Comparison of ENCODE assay signal across 13 mouse cellular contexts in the genomic region with DNA sequence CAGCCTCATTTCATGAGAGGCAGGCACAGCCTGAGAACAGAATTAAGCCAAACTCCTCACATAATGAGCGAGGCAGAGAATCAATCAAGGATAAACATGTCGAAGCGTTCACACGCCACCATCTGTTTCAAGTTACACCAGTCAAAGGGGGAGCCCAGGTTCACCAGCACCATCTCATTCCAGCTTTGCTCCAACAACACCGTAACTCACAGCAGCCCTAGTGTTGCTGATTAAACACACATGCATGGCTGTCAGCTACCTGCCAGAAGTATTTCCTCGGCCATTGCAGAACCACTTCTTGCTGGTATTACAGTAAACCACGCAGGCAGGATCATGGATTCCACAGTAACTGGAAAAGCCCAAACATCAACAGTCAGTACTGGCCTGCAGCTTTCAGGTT. TPM values are rescaled to one million over a fixed set of nuclear protein-coding genes. Genes with fewer than 3 reads are reported as not detected.
DNase-seq lines count a peak whose midpoint lies in the region; ATAC-seq lines count a peak whose summit lies in the region.
"Had no signal": no experiment of that assay in that cellular context is flagged by ENCODE, and none has a peak within 500 bp of the region (broad histone marks: within the 10 kb centered on the region; RNA-seq: fewer than 3 reads in every experiment).

No protein-coding gene starts in this region.

- H3K36me3 ChIP-seq in neural tube, embryonic 13.5 days, result peaks cover 60% of the 10 kb centered on the region
- peaks cover 55% of the 10 kb centered on the region for H3K36me3 ChIP-seq in neural tube, embryonic 15.5 days
- peaks cover 91% of the 10 kb centered on the region for H3K36me3 ChIP-seq in hindbrain, embryonic 10.5 days

- no peak overlapping the region for H3K27ac ChIP-seq in neural tube, embryonic 13.5 days (replicated peaks)
- no peak overlapping the region for H3K27ac ChIP-seq in neural tube, embryonic 15.5 days (replicated peaks)
- no peak overlapping the region for H3K27ac ChIP-seq in hindbrain, embryonic 10.5 days
- H3K27ac ChIP-seq: heart, embryonic 10.5 days; hindbrain, embryonic 12.5 days; liver, embryonic 12.5 days had no signal

- H3K9ac ChIP-seq in neural tube, embryonic 13.5 days, result peak overlapping the region; percentile 5; the same call in 1 of the 2 replicates
- no peak overlapping the region for H3K9ac ChIP-seq in neural tube, embryonic 15.5 days (replicated peaks)
- H3K9ac ChIP-seq: hindbrain, embryonic 12.5 days; liver, embryonic 12.5 days had no signal

- WGBS in neural tube, embryonic 13.5 days, result 75% methylated on average over 7 of the region's 7 CpGs
- 76% methylated on average over 7 of the region's 7 CpGs for WGBS in neural tube, embryonic 15.5 days
- 77% methylated on average over 7 of the region's 7 CpGs for WGBS in hindbrain, embryonic 10.5 days

- H3K27me3 ChIP-seq in neural tube, embryonic 13.5 days, result no peaks in the 10 kb centered on the region
- H3K27me3 ChIP-seq in neural tube, embryonic 15.5 days (replicated peaks), result no peaks in the 10 kb centered on the region
- H3K27me3 ChIP-seq in hindbrain, embryonic 10.5 days (ENCODE audit: insufficient read depth, poor library complexity, severe bottlenecking), result no peaks in the 10 kb centered on the region
- H3K27me3 ChIP-seq: hindbrain, embryonic 12.5 days; liver, embryonic 12.5 days had no signal

- no peak overlapping the region for H3K4me3 ChIP-seq in neural tube, embryonic 13.5 days
- no peak overlapping the region for H3K4me3 ChIP-seq in neural tube, embryonic 15.5 days (replicated peaks)
- H3K4me3 ChIP-seq in hindbrain, embryonic 10.5 days, result no peak overlapping the region
- H3K4me3 ChIP-seq: heart, embryonic 10.5 days; hindbrain, embryonic 12.5 days; liver, embryonic 12.5 days had no signal

- peak; percentile 65 for DNase-seq in embryo, embryonic 10 days (ENCODE audit: low spot score)
- DNase-seq in embryo, embryonic 9.5 days (ENCODE audit: extremely low spot score), result no peak
- peak; percentile 74 for DNase-seq in forelimb bud, embryonic 11.5 days (ENCODE audit: low read depth, low spot score)
- no peak for DNase-seq in hindbrain, embryonic 10.5 days (ENCODE audit: low spot score)
- DNase-seq in urinary bladder, adult 18-20 months (ENCODE audit: low spot score in 2 of 2), result no peak
- DNase-seq: gastrocnemius, postnatal 36 days; lung, adult 2 months had no signal

- no peaks in the 10 kb centered on the region for H3K9me3 ChIP-seq in neural tube, embryonic 13.5 days
- H3K9me3 ChIP-seq in neural tube, embryonic 15.5 days (replicated peaks), result no peaks in the 10 kb centered on the region
- H3K9me3 ChIP-seq in hindbrain, embryonic 10.5 days, result no peaks in the 10 kb centered on the region
- H3K9me3 ChIP-seq: heart, embryonic 10.5 days; hindbrain, embryonic 12.5 days; liver, embryonic 12.5 days had no signal

- ATAC-seq in neural tube, embryonic 13.5 days (ENCODE audit: low read depth), result no peak
- ATAC-seq in neural tube, embryonic 15.5 days (ENCODE audit: low FRiP score), result no peak
- ATAC-seq: CD4-positive, CD25-positive, alpha-beta regulatory T cell, adult 4 months; liver, embryonic 12.5 days had no signal

- peaks cover 5% of the 10 kb centered on the region for H3K4me1 ChIP-seq in neural tube, embryonic 13.5 days (replicated peaks)
- H3K4me1 ChIP-seq in neural tube, embryonic 15.5 days, result peaks cover 3% of the 10 kb centered on the region; the same call in 1 of the 2 replicates
- peaks cover 12% of the 10 kb centered on the region for H3K4me1 ChIP-seq in hindbrain, embryonic 10.5 days (replicated peaks)

- H3K4me2 ChIP-seq in neural tube, embryonic 13.5 days, result no peak overlapping the region
- H3K4me2 ChIP-seq in neural tube, embryonic 15.5 days, result no peak overlapping the region
- H3K4me2 ChIP-seq: hindbrain, embryonic 12.5 days; liver, embryonic 12.5 days had no signal

RNA-seq across cellular contexts. Expression of gene Upf1, which starts 10.0 kb away (rescaled TPM):
- polyA plus RNA-seq in neural tube, embryonic 13.5 days (2015; fragmentation: Nextera tagmentation; extraction: Ambion mirVana), result 16.3 and 17.3 TPM in 2 replicates
- polyA plus RNA-seq in neural tube, embryonic 15.5 days (2015; fragmentation: Nextera tagmentation; extraction: Ambion mirVana), result 11.8 and 12.6 TPM in 2 replicates
- polyA plus RNA-seq in hindbrain, embryonic 10.5 days (2016; fragmentation: Nextera tagmentation; extraction: Ambion mirVana), result 19.0 and 25.0 TPM in 2 replicates

RNA-seq across cellular contexts. Expression of gene Gdf1, which starts 13.5 kb away (rescaled TPM):
- 2.4 and 3.3 TPM in 2 replicates for polyA plus RNA-seq in neural tube, embryonic 13.5 days (2015; fragmentation: Nextera tagmentation; extraction: Ambion mirVana)
- 7.9 and 9.8 TPM in 2 replicates for polyA plus RNA-seq in neural tube, embryonic 15.5 days (2015; fragmentation: Nextera tagmentation; extraction: Ambion mirVana)
- polyA plus RNA-seq in hindbrain, embryonic 10.5 days (2016; fragmentation: Nextera tagmentation; extraction: Ambion mirVana), result 2.9 and 4.3 TPM in 2 replicates

RNA-seq across cellular contexts. Expression of gene Cers1, which starts 27.5 kb away (rescaled TPM):
- polyA plus RNA-seq in neural tube, embryonic 13.5 days (2015; fragmentation: Nextera tagmentation; extraction: Ambion mirVana), result 23.3 and 26.2 TPM in 2 replicates
- 35.5 and 42.4 TPM in 2 replicates for polyA plus RNA-seq in neural tube, embryonic 15.5 days (2015; fragmentation: Nextera tagmentation; extraction: Ambion mirVana)
- 3.0 and 7.3 TPM in 2 replicates for polyA plus RNA-seq in hindbrain, embryonic 10.5 days (2016; fragmentation: Nextera tagmentation; extraction: Ambion mirVana)
- polyA plus RNA-seq: CD4-positive, CD25-positive, alpha-beta regulatory T cell, adult 4 months had no signal

RNA-seq across cellular contexts. Expression of gene Comp, which starts 30.3 kb away (rescaled TPM):
- polyA plus RNA-seq in neural tube, embryonic 13.5 days (2015; fragmentation: Nextera tagmentation; extraction: Ambion mirVana), result 0.55 and 1.8 TPM in 2 replicates
- 3.1 and 6.4 TPM in 2 replicates for polyA plus RNA-seq in neural tube, embryonic 15.5 days (2015; fragmentation: Nextera tagmentation; extraction: Ambion mirVana)
- polyA plus RNA-seq in hindbrain, embryonic 10.5 days (2016; fragmentation: Nextera tagmentation; extraction: Ambion mirVana), result 0.27 and 0.38 TPM in 2 replicates

RNA-seq across cellular contexts. Expression of gene Cope, which starts 40.8 kb away (rescaled TPM):
- 271 and 278 TPM in 2 replicates for polyA plus RNA-seq in neural tube, embryonic 13.5 days (2015; fragmentation: Nextera tagmentation; extraction: Ambion mirVana)
- polyA plus RNA-seq in neural tube, embryonic 15.5 days (2015; fragmentation: Nextera tagmentation; extraction: Ambion mirVana), result 299 and 314 TPM in 2 replicates
- 324 and 329 TPM in 2 replicates for polyA plus RNA-seq in hindbrain, embryonic 10.5 days (2016; fragmentation: Nextera tagmentation; extraction: Ambion mirVana)

Comparison
In these comparisons a context has a peak if more than half of its experiments do, and no peak if none do; other contexts are left out.
1. DNase-seq: peak in embryo, embryonic 10 days (single experiment) and forelimb bud, embryonic 11.5 days (single experiment); none in embryo, embryonic 9.5 days (single experiment), hindbrain, embryonic 10.5 days (single experiment) and urinary bladder, adult 18-20 months (0 of 2).